Mouse (Mus musculus): ENCODE measurements around the gene Srr. TPM values are rescaled to one million over a fixed set of nuclear protein-coding genes. Genes with fewer than 3 reads are reported as not detected.

Gene Srr
- polyA plus RNA-seq, 1 experiment from 2014 or later: 11.9 TPM

GRCm38 (mm10) chr11:74960031-74960551 is 34.3 kb upstream of the Srr start:
- H3K27ac ChIP-seq (ENCODE audit: low read length): no peak overlapping the region
- H3K36me3 ChIP-seq (ENCODE audit: insufficient read depth, low read length): no peaks in the 10 kb centered on the region
- ATAC-seq (no peak), DNase-seq (ENCODE audit: low spot score) (no peak)
- no peak overlapping the region for H3K9ac ChIP-seq (replicated peaks; ENCODE audit: low read depth)
- TF ChIP-seq CTCF (IDR thresholded peaks at IDR 0.05) (no peak), EP300 (IDR thresholded peaks at IDR 0.05) (no peak)
- no peak overlapping the region for H3K4me2 ChIP-seq (replicated peaks; ENCODE audit: low read depth, low read length)
- H3K9me3 ChIP-seq (ENCODE audit: low read length): no peaks in the 10 kb centered on the region
- H3K4me1 ChIP-seq (ENCODE audit: insufficient read depth, low read depth, low read length): no peaks in the 10 kb centered on the region
- no peaks in the 10 kb centered on the region for H3K27me3 ChIP-seq (replicated peaks; ENCODE audit: insufficient read depth, low read length)
- WGBS: 86% methylated on average over 9 of the region's 9 CpGs
- H3K4me3 ChIP-seq (ENCODE audit: low read depth, low read length): no peak overlapping the region

DNA sequence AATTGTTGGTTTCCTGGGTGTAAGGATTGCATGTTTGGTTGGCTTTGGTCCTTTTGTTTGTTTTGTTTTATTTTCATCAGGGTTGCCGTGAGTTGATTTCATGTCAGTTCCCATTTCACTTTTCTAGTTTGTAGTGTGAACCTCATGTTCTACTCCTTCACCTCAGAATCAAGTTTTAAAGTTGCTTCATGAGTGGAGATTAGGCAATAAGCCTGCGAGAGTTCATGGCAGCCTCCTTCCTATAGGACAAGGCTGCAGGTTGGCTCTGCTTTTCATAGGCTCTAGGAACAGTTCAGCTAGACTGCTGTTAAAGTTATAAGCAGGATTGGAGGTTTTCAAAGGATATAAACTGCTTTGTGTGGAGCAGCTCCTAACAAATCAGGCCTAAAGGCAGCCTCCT is 33.8 kb upstream of the Srr start:
- no peak for TF ChIP-seq CTCF (IDR thresholded peaks at IDR 0.05)
- no peak; the same call in 1 of the 2 replicates for TF ChIP-seq EP300 (IDR thresholded peaks at IDR 0.05)
- Histone ChIP-seq H3K9me3 (ENCODE audit: low read length) (no peaks in the 10 kb centered on the region), H3K27ac (ENCODE audit: low read length) (0 out of 2 replicates have a peak overlapping the region, but pooled peaks have one; percentile 40), H3K27me3 (replicated peaks; ENCODE audit: insufficient read depth, low read length) (no peaks in the 10 kb centered on the region), H3K36me3 (ENCODE audit: insufficient read depth, low read length) (no peaks in the 10 kb centered on the region), H3K4me3 (ENCODE audit: low read depth, low read length) (no peak overlapping the region), H3K4me2 (replicated peaks; ENCODE audit: low read depth, low read length) (no peak overlapping the region), H3K4me1 (ENCODE audit: insufficient read depth, low read depth, low read length) (no peaks in the 10 kb centered on the region), H3K9ac (replicated peaks; ENCODE audit: low read depth) (no peak overlapping the region)
- 45% methylated on average over 2 of the region's 2 CpGs for WGBS
- DNase-seq (ENCODE audit: low spot score) (peak; percentile 83), ATAC-seq (peak; percentile 56)

DNA sequence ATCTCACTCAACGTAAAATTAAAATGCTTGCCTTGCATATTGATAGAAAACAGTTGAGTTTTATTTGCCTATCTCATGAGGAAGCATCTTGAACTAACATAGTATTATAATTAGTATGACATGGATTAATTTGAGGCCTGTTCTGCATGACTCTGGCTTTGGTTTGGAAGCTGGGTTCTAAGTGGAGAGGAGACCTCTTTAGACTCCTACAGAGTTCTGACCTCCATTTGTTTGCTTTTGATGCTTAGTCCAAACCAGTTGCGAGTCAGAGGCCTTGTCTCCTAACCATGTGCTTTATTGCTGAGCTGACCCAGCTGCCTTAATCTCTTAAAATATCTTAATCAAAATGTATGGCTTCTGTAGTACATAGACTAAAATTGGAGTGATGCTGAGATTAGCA is 31.9 kb upstream of the Srr start:
- ATAC-seq: no peak
- TF ChIP-seq CTCF (IDR thresholded peaks at IDR 0.05): no peak
- no peak for TF ChIP-seq EP300 (IDR thresholded peaks at IDR 0.05)
- no peak overlapping the region for H3K9ac ChIP-seq (replicated peaks; ENCODE audit: low read depth)
- H3K27ac ChIP-seq (ENCODE audit: low read length): no peak overlapping the region
- H3K36me3 ChIP-seq (ENCODE audit: insufficient read depth, low read length): no peaks in the 10 kb centered on the region
- 82% methylated on average over 2 of the region's 2 CpGs for WGBS
- no peak for DNase-seq (ENCODE audit: low spot score)
- H3K4me1 ChIP-seq (ENCODE audit: insufficient read depth, low read depth, low read length): no peaks in the 10 kb centered on the region
- H3K27me3 ChIP-seq (replicated peaks; ENCODE audit: insufficient read depth, low read length): no peaks in the 10 kb centered on the region
- H3K4me2 ChIP-seq (replicated peaks; ENCODE audit: low read depth, low read length): no peak overlapping the region
- H3K4me3 ChIP-seq (ENCODE audit: low read depth, low read length): no peak overlapping the region
- no peaks in the 10 kb centered on the region for H3K9me3 ChIP-seq (ENCODE audit: low read length)

- no peak for TF ChIP-seq EP300 (IDR thresholded peaks at IDR 0.05)
- no peak for TF ChIP-seq CTCF (IDR thresholded peaks at IDR 0.05)
- no peak for ATAC-seq
- no peak overlapping the region for H3K27ac ChIP-seq (ENCODE audit: low read length)
- no peaks in the 10 kb centered on the region for H3K9me3 ChIP-seq (ENCODE audit: low read length)
- no peak overlapping the region for H3K9ac ChIP-seq (replicated peaks; ENCODE audit: low read depth)
- no peak for DNase-seq (ENCODE audit: low spot score)
- H3K27me3 ChIP-seq (replicated peaks; ENCODE audit: insufficient read depth, low read length): no peaks in the 10 kb centered on the region
- H3K4me3 ChIP-seq (ENCODE audit: low read depth, low read length): no peak overlapping the region
- no peaks in the 10 kb centered on the region for H3K4me1 ChIP-seq (ENCODE audit: insufficient read depth, low read depth, low read length)
- no peaks in the 10 kb centered on the region for H3K36me3 ChIP-seq (ENCODE audit: insufficient read depth, low read length)
- no peak overlapping the region for H3K4me2 ChIP-seq (replicated peaks; ENCODE audit: low read depth, low read length)
Measured at GRCm38 (mm10) chr11:74956006-74956405, 30.3 kb upstream of the Srr start.

- no peaks in the 10 kb centered on the region for H3K27me3 ChIP-seq (replicated peaks; ENCODE audit: insufficient read depth, low read length)
- H3K9me3 ChIP-seq (ENCODE audit: low read length): no peaks in the 10 kb centered on the region
- H3K36me3 ChIP-seq (ENCODE audit: insufficient read depth, low read length): no peaks in the 10 kb centered on the region
- H3K4me2 ChIP-seq (replicated peaks; ENCODE audit: low read depth, low read length): no peak overlapping the region
- DNase-seq (ENCODE audit: low spot score): peak; percentile 13
- no peak for TF ChIP-seq EP300 (IDR thresholded peaks at IDR 0.05)
- TF ChIP-seq CTCF (IDR thresholded peaks at IDR 0.05): no peak
- no peak overlapping the region for H3K9ac ChIP-seq (replicated peaks; ENCODE audit: low read depth)
- no peak overlapping the region for H3K4me3 ChIP-seq (ENCODE audit: low read depth, low read length)
- ATAC-seq: no peak
- no peak overlapping the region for H3K27ac ChIP-seq (ENCODE audit: low read length)
- H3K4me1 ChIP-seq (ENCODE audit: insufficient read depth, low read depth, low read length): no peaks in the 10 kb centered on the region
Measured at GRCm38 (mm10) chr11:74954901-74955300, 29.2 kb upstream of the Srr start.

DNA sequence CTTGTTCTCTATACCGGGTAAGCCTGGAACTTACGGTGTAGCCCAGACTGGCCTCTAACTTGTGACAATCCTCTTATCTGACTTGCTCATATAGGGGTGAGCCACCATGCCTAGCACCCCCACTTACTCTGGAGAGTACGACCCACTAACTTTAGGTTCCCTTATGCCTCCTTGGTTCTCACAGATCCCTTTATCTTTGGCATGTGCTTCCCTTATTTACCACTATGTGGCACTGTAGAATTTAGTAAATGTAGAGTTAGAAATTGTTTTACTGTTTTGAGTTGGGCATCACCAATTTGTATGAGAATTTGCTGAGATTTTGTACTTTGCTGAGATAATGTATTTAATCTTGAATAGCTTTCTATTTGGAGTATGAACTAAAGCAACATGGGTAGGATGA is 20.6 kb upstream of the Srr start:
- WGBS: 63% methylated on average over 3 of the region's 3 CpGs
- Histone ChIP-seq H3K36me3 (ENCODE audit: insufficient read depth, low read length) (no peaks in the 10 kb centered on the region), H3K4me1 (ENCODE audit: insufficient read depth, low read depth, low read length) (no peaks in the 10 kb centered on the region), H3K27ac (ENCODE audit: low read length) (no peak overlapping the region), H3K9me3 (ENCODE audit: low read length) (no peaks in the 10 kb centered on the region), H3K4me3 (ENCODE audit: low read depth, low read length) (no peak overlapping the region), H3K4me2 (replicated peaks; ENCODE audit: low read depth, low read length) (no peak overlapping the region), H3K27me3 (replicated peaks; ENCODE audit: insufficient read depth, low read length) (no peaks in the 10 kb centered on the region), H3K9ac (replicated peaks; ENCODE audit: low read depth) (no peak overlapping the region)
- TF ChIP-seq CTCF (IDR thresholded peaks at IDR 0.05) (peak; percentile 73), EP300 (IDR thresholded peaks at IDR 0.05) (no peak)
- ATAC-seq: no peak
- DNase-seq (ENCODE audit: low spot score): peak; percentile 80

GRCm38 (mm10) chr11:74930391-74930790 is 4.6 kb upstream of the Srr start:
- H3K27ac ChIP-seq (ENCODE audit: low read length): no peak overlapping the region
- ATAC-seq (no peak), DNase-seq (ENCODE audit: low spot score) (no peak)
- peaks cover 18% of the 10 kb centered on the region; the same call in 1 of the 2 replicates for H3K36me3 ChIP-seq (ENCODE audit: insufficient read depth, low read length)
- peaks cover 9% of the 10 kb centered on the region; the same call in 1 of the 2 replicates for H3K4me1 ChIP-seq (ENCODE audit: insufficient read depth, low read depth, low read length)
- H3K9ac ChIP-seq (replicated peaks; ENCODE audit: low read depth): no peak overlapping the region
- WGBS: 91% methylated on average over 7 of the region's 7 CpGs
- no peak overlapping the region for H3K4me3 ChIP-seq (ENCODE audit: low read depth, low read length)
- no peak overlapping the region for H3K4me2 ChIP-seq (replicated peaks; ENCODE audit: low read depth, low read length)
- no peaks in the 10 kb centered on the region for H3K9me3 ChIP-seq (ENCODE audit: low read length)
- H3K27me3 ChIP-seq (replicated peaks; ENCODE audit: insufficient read depth, low read length): no peaks in the 10 kb centered on the region
- TF ChIP-seq EP300 (IDR thresholded peaks at IDR 0.05) (no peak), CTCF (IDR thresholded peaks at IDR 0.05) (no peak)

Measured in lung, postnatal 0 days (tissue).